Mouse (Mus musculus) adrenal gland, postnatal 14 days (tissue): ENCODE results near the gene Lrig2. TPM values are rescaled to one million over a fixed set of nuclear protein-coding genes. Genes with fewer than 3 reads are reported as not detected.
"Not testable (repeated sequence)": the region's sequence is repeated elsewhere in the genome, so short reads cannot be mapped to it uniquely, and the experiment has no call there.

ENCODE experiments used
- DNase-seq: peaks from one replicate; pipeline ENCODE4 v3.0.0; 2021; ENCODE audit warnings: mixed read lengths
- total RNA-seq: library from RNA; stranded (reverse); gene quantifications from 2 replicates; pipeline ENCODE4 v1.2.3, GENCODE M21; 2021

Gene Lrig2
- total RNA-seq, 1 experiment from 2014 or later: 17.4 TPM

DNA sequence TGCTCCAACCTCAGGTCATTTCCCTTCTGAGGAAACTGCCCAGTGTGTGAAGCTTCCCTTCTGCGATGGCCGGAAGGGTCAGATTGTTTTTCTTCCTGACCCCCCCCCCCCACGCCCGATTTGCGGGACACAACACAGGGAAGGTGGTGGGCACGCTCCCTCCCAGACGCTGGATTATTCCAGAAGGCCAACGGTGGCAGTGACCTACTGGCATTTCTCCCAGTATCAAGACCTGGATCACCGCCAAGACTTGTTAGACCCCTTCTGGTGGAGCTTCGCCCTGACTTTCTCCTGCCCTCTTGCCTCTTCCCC is 79.9 kb downstream of the Lrig2 start:
- peak; percentile 65 for DNase-seq

DNA sequence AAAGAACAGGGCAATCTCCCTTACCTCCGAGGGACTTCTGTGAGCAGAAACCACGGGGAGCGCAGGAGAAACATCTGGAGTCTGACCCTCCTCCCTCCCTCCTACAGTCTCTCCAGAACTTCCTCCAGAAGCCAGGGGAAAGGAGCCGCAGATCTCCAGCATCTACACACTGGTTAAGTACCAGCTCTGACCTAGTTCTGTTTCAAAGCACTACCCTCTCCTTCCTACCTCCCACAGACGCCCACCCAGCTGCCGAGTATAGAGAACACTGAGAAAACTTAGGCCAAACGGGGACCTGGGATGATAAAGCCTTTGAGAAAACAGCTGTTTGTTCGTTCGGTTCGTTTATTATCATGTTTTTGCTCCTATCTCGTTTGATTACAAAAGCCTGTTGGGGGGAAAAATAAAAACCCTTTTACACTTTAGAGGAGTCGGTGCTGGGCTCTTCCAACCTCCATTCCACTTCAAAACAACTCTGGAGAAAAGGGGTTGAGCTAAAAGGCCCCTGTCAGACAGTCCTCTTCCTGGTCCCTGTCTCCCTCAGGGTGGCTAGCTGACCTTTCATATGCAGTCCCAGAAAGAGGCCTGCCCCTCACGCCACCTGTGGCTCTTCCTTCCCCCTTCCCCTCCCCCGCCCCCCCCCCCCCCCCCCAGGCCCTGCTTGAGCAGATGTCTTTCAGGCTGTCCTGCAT is 80.4 kb downstream of the Lrig2 start:
- DNase-seq: no peak

DNA sequence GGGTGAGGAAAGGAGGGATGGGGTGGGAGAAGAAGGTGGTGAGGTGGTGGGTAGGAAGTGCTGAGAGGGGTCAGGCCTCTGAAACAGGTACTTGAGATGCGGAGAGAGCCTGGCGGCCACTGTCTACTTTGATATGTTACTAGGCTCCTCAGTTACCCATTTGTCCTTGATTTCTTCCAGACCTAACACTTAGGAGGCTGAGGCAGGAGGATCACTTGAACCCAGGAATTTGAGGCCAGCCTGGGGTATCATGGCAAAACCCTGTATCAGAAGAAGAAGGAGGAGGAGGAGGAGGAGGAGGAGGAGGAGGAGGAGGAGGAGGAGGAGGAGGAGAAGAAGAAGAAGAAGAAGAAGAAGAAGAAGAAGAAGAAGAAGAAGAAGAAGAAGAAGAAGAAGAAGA is 84.4 kb downstream of the Lrig2 start:
- DNase-seq: not testable (repeated sequence)

DNA sequence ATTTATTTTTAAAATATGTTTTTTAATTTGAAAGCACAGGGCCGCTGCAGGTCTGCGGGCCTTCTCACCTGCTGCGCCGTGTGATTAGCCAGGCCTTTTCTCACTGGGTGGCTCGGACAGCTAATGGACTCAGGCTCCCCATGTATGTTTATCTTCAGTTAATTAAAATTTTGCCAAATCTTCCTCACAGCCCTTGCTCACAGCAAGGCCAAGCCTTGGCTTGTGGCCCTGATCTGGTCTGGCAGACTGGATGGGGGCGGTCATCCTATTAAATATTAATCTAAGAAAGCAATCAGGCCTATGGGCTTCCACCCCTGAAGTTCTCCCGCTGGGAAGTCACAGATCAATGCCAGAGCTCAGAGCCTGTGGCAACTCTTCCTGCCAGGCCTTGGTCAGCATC is 87.4 kb downstream of the Lrig2 start:
- no peak for DNase-seq

DNA sequence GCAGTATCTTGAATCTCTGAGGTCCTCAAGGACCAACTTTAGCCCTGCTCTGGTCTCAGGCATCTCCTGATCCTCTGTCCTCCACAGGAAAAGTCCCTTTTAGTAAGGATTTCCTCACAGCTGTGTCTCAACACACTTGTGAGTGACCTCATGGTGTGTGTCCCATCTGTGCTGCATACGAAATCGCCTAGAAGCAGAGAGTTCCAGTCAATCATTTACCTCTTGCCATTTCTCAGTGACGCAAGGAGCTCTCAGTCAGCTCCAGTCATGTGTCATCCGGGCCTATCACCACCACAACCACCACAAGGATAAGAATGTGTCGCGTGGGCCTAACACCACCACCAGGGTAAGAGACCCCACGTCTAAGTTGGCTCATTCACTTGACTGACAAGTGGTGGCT is 90.8 kb downstream of the Lrig2 start:
- DNase-seq: no peak

DNA sequence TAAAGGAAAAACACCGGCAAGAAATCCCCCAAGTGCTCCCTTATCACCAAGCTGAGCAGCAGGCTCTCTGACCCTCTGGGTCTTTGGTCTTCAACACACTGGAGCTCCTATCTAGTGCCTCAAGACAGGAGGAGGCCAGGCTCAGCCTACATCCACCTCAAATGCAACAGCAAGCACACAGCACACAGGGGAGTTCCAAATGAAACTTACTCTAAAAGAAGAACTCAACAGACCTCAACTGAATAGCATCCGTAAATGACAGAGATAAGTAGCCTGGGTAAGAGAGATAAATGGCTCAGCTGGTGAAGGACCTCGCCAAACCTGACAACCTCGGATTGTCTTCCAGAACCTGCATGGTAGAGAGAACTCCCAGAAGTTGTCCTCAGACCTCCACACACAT is 91.7 kb downstream of the Lrig2 start:
- no peak for DNase-seq

DNA sequence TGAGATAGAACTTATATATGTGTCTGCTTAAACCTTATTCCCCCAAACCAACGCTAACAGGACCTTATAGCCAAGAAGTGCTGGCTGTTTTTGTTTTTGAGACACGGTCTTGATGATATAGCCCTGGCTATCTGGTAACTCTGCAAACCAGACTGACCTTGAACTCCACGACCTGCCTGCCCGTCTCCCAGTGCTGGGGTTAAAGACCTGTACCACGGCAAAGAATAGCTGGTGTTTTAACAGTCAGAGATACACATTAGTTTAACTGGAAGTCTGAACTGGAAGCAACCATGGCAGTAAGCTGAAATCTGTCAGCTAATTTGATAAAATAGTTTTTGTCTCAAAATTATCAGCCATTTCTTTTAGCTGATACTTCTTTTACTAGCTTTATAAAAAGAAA is 94.9 kb downstream of the Lrig2 start:
- DNase-seq: no peak

DNA sequence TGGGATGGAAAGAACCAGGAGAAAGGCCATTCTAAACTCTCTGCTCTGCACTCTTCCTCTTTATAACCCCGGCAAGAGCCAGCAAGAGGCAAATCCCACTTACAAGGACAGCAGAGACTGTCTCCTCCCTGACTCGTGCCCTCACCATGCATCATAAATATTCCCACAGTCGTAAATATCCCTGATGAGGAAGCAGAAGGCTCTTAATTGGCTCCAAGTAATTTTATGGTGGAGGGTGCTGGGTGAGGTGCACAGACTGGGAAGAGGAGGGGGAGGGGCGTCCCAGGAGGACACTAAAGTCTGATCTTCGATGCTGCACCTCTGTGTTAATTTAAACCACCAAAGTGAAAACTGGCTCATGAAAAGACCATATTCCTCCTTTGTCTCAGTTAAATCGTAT is 99.2 kb downstream of the Lrig2 start:
- DNase-seq: no peak

DNA sequence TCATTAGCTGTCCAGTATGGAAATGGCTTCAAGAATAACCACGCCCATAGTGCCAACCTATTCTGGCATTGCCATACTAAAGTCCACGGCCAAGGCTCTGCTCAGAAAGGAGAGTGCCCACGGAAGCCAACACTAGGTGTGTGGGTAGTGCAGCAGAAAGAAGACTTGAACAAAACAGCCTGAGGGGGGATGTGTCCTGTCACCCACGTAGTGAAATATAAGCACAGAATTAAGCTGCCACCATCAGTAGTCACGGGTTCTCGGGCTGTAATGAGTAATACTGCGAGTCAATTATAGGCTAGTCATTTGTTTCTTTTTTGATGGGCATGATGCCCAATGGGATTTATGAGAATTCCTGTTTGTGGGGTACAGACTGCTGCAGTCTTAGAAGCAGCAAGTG is 104.2 kb downstream of the Lrig2 start:
- DNase-seq: no peak

DNA sequence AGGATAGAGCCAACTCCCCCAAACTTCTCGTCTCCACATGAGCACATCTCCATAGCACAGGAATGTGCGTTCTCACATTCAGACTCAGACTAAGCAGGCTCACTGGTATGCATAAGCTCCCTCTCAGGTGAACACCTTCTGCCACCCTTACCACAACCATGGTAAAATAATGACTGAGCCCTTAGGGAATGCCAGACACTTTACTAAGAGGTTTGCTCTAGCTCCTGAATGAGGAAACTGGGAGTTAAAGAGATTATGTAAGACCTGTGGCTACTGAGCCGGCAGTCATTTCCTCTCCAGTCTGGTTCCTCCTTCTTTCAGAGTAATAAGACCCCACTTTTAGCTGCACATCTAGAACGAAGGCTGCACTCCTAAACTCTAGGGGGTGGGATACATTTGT is 108.1 kb downstream of the Lrig2 start:
- no peak for DNase-seq

DNA sequence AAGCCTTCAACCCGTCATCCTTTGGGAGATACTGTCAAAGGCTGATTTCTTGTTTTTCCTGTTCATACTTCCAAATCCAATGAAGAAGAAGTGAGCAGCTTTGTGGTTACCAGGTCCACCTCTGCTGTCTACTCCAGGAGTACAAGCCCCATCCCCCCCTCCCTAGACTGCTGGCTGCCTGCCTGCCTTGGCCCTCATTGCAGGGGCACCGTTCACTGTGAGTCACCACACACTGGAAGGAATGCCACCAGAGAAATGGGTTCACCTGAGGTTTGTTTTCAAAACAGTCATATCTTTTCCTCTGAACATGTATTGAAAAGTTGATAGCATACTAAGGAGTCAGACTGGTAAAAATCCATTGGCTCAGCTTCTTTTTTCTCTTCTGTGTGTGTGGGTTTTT is 110.5 kb downstream of the Lrig2 start:
- DNase-seq: no peak

DNA sequence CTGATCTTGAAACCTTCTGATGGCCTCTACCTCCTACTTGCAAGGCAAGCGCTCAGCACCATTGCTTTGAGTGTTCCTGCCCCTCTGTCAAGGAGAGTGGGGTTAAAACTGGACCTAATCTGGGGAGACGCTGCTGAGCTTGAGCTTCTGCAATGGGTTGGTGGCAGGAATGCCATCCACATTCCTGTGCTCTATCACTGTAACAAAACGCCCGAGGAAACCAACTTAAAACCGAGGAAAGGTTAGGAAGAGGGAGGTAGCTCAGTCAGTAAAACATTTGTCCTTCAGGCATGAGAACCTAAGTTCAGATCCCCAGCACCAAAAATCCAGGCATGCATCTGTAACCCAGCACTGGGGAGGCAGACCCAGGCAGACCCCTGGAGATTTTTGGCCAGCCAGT is 111.6 kb downstream of the Lrig2 start:
- DNase-seq: no peak

DNA sequence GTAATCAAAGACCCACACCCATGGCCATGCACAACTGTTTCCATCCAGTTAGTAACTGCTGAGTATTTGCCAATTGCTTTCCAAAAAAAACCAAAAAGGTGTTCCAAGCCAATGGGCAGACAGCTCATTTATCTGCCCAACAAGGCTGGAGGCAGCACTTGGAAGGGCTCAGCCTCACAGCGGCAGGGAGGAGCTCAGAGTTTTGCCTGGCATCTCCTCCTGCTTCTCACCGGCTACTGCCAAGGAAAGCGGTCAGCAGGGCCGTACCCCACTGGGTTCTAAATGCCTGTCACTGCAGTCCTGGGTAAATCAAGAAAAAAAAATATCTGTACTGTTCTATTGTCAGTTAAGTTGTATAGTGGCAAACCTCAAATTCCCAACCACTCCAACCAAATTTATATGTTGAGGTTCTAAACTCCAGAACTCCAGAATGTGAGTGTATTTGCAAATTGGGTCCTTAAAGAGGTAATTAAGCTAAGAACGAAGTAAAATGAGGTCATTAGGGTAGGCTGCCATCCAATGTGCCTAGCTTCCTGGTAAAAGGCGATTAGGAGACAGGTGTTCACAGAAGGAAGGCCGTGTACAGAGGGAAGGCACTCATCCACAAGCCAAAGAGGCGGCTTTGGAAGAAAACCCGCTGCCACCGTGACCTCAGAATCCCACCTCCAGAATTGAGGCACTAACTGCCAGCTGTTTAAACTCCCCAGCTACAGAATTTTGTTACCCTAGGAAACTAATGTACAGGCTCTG is 112.2 kb downstream of the Lrig2 start:
- DNase-seq: no peak

DNA sequence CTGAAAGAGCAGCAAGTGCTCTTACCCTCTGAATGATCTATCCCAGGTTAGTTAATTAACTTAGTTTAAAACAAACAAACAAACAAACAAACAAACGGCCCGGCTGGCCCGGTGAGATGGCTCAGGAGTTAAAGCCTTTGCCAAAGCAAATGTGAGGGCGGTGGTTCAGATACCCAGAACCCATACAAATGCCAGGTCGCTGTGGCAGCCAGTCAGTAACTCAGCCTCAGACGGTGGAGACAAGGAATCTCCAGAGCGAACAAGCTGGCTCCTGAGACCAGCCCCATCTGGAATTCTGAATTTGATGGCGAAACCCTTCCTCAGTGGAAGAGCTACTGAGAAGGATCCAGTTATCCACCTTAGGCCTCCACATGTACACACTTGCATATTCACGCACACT is 114.4 kb downstream of the Lrig2 start:
- DNase-seq: no peak

DNA sequence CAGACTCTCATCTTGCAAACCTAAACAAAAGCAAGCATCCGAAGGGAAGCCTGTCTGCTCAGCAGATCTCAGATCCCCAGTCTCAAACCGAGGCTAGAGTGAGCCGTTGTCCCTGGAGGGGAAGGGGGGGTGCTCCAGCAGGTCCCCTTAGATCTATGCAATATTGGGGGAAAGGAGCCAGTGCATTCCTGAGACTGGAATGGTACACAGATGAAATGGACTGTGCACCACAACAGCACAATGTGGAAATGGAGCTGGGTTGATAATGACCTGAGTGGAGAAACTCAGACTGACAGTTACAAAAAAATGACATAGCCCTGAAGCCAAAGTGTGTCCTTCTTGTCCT is 115.0 kb downstream of the Lrig2 start:
- no peak for DNase-seq

DNA sequence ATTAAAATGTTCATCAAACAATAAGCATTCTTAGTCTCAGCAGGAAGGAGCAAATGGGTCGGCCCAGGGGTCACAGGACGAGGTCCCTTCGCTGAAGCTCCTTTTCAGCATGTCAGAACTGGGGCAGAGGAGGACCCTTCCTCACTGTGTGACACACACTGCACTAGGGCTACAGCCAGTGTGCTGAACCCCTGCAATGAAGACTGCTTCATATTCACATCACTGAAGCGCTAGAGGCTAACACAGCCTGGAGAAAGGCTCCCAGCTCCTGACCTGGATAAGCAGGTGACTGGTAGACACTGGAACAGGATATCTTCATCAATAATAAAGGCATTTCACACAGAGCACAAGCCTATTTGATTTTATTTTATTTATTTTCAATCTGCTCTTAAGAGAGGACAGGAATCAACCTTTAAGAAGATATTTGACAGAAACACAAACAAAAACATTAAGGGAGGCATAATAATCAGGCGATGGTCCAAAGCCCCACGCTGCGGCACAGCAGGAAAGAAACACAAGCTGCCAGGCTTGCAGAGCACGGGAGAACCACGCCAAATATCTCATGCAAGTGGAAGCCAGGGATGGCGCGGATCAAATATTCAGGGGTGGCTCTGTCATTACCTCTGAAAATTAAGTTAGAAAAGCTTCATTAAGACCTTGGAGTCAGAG is 115.5 kb downstream of the Lrig2 start:
- DNase-seq: no peak

DNA sequence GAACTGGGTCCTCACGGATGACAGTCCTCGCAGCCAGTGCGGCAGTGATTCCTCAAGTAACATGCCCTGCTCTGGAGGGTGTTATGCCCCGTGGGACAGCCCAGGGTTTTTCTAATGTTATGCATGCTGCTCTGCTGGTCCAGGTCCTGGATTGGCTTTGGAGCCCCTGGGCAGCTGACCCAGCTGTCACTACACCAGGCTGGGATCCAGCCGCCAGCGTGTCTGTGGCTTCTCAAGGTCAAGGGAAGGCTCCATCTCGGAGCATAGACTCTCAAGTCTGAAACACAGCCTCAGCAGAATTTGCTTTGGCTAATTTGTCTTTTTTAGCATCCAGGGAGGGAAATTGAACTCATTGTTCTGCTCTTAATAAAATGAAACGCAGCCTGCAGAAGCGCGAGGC is 121.6 kb downstream of the Lrig2 start:
- DNase-seq: peak; percentile 53

DNA sequence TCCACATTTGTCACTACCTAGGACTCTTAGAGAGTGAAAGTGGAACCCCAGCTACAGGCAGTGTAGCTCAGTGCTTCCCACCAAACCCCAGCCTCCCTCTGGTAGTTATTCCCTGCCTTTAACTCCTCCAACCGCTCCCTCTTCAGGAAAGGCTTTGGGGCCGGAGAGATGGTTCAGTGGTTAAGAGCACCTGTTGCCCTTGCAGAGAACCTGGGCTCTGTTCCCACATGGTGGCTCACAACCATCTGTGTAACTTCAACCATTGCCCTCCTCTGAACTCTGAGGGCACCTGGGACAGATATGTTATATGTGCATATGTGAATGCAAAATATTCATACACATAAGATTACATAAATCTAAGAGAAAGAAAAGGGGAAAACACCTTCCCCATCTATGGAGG is 122.3 kb downstream of the Lrig2 start:
- DNase-seq: no peak

DNA sequence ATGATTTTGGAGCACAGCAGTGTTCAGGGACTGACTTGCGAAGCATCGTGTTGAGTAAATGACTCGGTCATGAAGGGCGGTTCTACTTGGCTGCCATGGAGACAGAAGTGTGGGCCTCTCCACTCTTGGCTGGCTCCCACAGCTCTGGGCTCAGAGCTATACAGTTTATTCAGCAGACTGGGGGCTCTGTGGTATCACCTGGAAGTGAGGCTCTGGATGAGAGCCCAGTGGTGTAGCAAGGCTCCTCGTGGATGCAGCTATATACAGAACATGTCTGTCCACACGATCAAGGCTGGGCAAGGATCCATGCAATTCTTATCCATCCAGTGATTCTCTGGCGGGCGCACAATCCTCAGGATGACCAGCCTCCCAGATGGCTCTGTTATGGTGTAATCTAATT is 126.1 kb downstream of the Lrig2 start:
- no peak for DNase-seq

DNA sequence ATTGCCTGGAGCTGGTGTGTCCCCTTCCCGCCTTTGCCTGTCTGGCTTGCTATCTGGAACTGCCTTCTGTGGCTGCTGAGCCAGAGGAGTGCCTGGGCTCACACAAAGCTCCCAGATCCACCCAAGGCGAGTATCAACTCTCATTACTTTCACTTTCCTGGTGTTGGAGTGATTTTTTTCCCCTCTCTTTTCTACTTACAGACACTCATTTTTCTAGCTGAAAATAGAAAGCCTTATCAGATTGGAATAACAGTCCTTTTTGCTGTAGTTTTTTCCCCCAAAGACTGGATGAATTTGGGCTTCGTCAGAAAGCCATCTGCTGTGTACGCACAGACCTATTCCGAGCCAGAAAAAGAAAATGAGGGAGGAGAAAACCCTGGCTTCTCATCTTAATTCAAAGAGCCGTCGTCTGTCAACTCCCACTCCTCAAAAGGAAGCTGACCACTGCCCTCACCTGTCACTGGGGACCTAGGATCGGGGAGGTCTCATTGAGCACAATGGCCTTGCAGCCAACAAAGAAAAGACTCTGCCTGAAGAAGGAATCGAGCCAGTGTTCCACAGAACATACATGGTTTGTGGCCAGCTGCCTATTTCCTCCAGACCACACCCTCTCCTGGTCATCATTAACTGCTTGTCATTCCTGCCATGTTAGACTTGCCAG is 127.9 kb downstream of the Lrig2 start:
- DNase-seq: no peak

DNA sequence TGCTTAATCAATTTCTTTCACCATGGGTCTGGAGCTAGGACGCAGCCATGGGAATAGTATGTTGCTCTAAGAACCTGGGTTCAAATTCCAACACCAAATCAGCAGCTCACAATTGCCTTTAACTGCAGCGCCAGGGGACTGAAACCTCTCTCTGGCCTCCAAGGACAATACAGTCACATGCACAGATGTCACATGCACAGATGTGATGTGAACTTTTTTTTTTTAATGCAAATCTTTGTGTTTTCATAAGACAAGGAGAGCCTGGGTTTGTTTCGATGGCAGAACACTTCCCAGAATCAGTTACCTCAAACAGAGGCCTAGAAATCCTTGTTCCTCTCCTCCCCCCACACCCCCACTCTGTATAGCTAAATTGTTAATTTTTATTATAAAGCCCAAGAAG is 133.5 kb downstream of the Lrig2 start:
- DNase-seq: no peak

DNA sequence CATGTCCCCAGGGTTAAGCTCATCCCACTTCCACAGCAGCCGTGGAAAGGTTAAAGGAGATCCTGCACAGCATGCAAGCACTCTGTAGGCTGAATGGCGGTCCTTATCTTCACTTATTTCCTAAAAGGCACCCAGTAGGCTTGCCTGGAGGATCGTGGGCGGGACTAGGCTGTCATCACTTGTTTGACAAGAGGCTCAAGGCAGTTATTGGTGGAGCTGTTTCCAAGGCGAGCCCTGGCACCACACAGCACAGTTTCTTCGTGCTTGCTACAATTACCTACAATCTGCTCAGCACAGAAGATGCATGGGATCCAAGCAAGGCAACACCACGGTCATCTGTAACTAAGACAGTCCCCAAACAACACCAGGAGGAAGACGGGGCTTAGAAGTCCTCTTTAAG is 137.8 kb downstream of the Lrig2 start:
- DNase-seq: no peak

DNA sequence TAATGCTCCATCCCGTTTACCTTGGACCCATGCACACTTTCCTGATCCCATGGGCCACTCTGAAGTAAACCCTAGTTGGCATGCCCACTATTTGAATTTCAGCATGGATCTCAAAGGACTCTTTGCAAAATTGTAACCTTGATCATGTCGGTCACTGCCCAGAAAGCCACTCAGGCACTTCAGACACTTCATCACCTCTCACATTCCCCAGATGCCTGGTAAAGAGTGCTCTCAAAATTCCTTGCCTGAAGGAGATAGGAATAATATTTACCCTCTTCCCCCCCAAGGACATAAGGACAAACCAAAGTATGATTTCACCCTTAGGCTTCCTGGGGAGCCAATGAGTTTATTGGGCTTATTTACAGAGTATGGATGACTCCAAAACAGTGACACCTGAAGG is 139.3 kb downstream of the Lrig2 start:
- DNase-seq: no peak

DNA sequence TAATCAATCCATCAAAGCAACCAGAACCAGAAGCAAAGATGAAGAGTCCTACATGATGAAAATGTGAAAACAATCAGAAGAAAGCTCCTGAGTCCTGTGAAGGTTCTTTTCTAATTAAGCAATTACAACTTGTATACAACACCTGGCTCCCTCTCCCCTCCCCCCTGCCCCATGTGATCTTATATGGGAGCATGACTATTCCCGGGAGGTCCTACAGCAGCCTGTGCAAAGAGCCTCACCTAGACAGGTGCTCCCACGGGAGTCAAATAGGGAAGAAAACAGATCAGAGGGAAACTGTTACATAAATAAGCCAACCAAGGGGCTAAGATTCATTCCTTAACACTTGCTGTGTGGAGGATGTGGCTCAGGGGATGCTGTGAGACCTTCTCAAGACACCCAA is 143.8 kb downstream of the Lrig2 start:
- no peak for DNase-seq
